Mouse (Mus musculus): ENCODE data around the gene Gm14819.
"Not testable (repeated sequence)": the region's sequence is repeated elsewhere in the genome, so short reads cannot be mapped to it uniquely, and the experiment has no call there.

The Gm14819 gene

GRCm38 (mm10) chrX:35403883-35404282, at the start of gene Gm14819:
Gene Gm14819 (plus strand): TSS chrX:35404183.
- not testable (repeated sequence) for DNase-seq (ENCODE audit: low spot score in 2 of 2)
